Mouse (Mus musculus): ENCODE measurements around the gene Fgf3. TPM values are rescaled to one million over a fixed set of nuclear protein-coding genes. Genes with fewer than 3 reads are reported as not detected.

Fgf3 gene
- total RNA-seq, 2 experiments from 2014 or later: not detected

Other genes with a start within 250 kb of the Fgf3 start
- gene Ano1, start 86.1 kb upstream of the Fgf3 start, total RNA-seq (2021): 1 to 10 TPM; 2.3 to 3.4 TPM
- gene Fgf4, start 9.3 kb downstream of the Fgf3 start, total RNA-seq (2021): not detected
- not detected for gene Fgf15, start 58.4 kb downstream of the Fgf3 start, total RNA-seq (2021)
- 10 to 100 TPM in 1 of 2 experiments, 1 to 10 TPM in 1; 8.0 to 10.2 TPM for gene LTO1, start 77.0 kb downstream of the Fgf3 start, total RNA-seq (2021)
- gene Ccnd1, start 101.8 kb downstream of the Fgf3 start, total RNA-seq (2021): 1 to 10 TPM; 3.2 to 9.1 TPM